In the genomic region with DNA sequence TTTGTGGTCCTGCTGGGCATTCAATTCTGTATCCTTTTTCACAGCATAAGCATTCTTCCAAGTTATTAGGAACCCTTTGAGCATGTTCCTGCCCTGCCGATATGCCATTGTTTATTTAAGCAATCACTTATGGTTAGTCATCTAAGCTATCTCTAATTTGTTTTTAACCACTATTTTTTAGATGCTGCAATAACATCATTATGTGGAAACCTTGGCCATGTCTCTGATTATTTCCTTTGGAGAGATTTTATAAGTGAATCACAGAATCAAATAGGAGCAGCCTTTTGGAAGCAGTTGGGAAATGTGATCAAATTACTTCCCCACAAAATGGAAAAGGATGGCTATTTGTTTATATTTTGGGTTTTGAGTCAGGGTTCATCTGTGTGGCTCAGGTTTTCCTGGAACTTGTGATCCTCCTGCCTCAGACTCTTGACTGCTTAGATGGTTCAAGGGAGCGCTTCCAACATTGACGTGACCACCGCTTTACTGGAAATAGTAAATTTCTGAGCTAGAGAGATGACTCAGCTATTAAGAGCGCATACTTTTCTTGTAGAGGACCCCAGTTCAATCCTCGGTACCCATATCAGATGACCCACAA, we compare ENCODE assay signal across 20 mouse cellular contexts. TPM values are rescaled to one million over a fixed set of nuclear protein-coding genes. Genes with fewer than 3 reads are reported as not detected.
"Had no signal": no experiment of that assay in that cellular context is flagged by ENCODE, and none has a peak within 500 bp of the region (broad histone marks: within the 10 kb centered on the region; RNA-seq: fewer than 3 reads in every experiment).

No protein-coding gene starts in this region.

- H3K4me3 ChIP-seq: lung, embryonic 15.5 days; midbrain, embryonic 13.5 days; midbrain, embryonic 15.5 days; neural tube, embryonic 13.5 days; neural tube, embryonic 15.5 days had no signal

- H3K27me3 ChIP-seq: lung, embryonic 15.5 days; midbrain, embryonic 13.5 days; midbrain, embryonic 15.5 days; neural tube, embryonic 13.5 days; neural tube, embryonic 15.5 days had no signal

- H3K4me2 ChIP-seq: lung, embryonic 15.5 days; midbrain, embryonic 11.5 days; midbrain, embryonic 13.5 days; midbrain, embryonic 15.5 days; neural tube, embryonic 13.5 days; neural tube, embryonic 15.5 days had no signal

- H3K36me3 ChIP-seq: lung, embryonic 15.5 days; midbrain, embryonic 13.5 days; midbrain, embryonic 15.5 days; neural tube, embryonic 13.5 days; neural tube, embryonic 15.5 days had no signal

- H3K9me3 ChIP-seq: lung, embryonic 15.5 days; midbrain, embryonic 15.5 days; neural tube, embryonic 13.5 days; neural tube, embryonic 15.5 days had no signal

- H3K27ac ChIP-seq: lung, embryonic 15.5 days; macrophage; midbrain, embryonic 13.5 days; midbrain, embryonic 15.5 days; neural tube, embryonic 13.5 days; neural tube, embryonic 15.5 days had no signal

- H3K9ac ChIP-seq: lung, embryonic 15.5 days; midbrain, embryonic 13.5 days; midbrain, embryonic 15.5 days; neural tube, embryonic 13.5 days; neural tube, embryonic 15.5 days had no signal

- ATAC-seq: lung, postnatal 0 days; midbrain, embryonic 13.5 days; midbrain, embryonic 15.5 days had no signal

- H3K4me1 ChIP-seq: lung, embryonic 15.5 days; megakaryocyte, embryonic 14.5 days; midbrain, embryonic 13.5 days; midbrain, embryonic 15.5 days; neural tube, embryonic 13.5 days; neural tube, embryonic 15.5 days had no signal

- DNase-seq: lung, adult 2 months; lung, postnatal 14 days; lung, postnatal 36 days; retina, postnatal 1 day; right cerebral cortex, adult 18-20 months; right cerebral cortex, postnatal 25 days; right cerebral cortex, postnatal 4 days; spleen, adult 18-20 months; thymus, adult 18-20 months; thymus, postnatal 14 days; thymus, postnatal 36 days had no signal

RNA-seq across cellular contexts. Expression of a gene that starts 25.1 kb away (rescaled TPM):
- polyA plus RNA-seq: macrophage had no signal
